Mouse (Mus musculus): Measurements from ENCODE around the gene Ralbp1.
A peak's percentile ranks its signal among the peaks of the same experiment; 100 is the strongest.

Ralbp1 gene

GRCm38 (mm10) chr17:65896016-65896415 lies 10.4 kb upstream of the Ralbp1 start:
- no peak for DNase-seq (ENCODE audit: low spot score)

- DNase-seq (ENCODE audit: low spot score), result no peak
Observed at GRCm38 (mm10) chr17:65889476-65889875, 3.9 kb upstream of the Ralbp1 start.

GRCm38 (mm10) chr17:65886571-65886970 lies 973 bp upstream of the Ralbp1 start:
- no peak for DNase-seq (ENCODE audit: low spot score)

GRCm38 (mm10) chr17:65885398-65885696 lies 251 bp downstream of the Ralbp1 start:
- DNase-seq (ENCODE audit: low spot score), result no peak

GRCm38 (mm10) chr17:65884691-65885397 lies 754 bp downstream of the Ralbp1 start:
- DNase-seq (ENCODE audit: low spot score), result peak; percentile 100

GRCm38 (mm10) chr17:65884061-65884669 lies 1.4 kb downstream of the Ralbp1 start:
- peak; percentile 50 for DNase-seq (ENCODE audit: low spot score)

- no peak for DNase-seq (ENCODE audit: low spot score)
Observed at GRCm38 (mm10) chr17:65877026-65877425, 8.6 kb downstream of the Ralbp1 start.

GRCm38 (mm10) chr17:65873834-65874233 lies 11.8 kb downstream of the Ralbp1 start:
- no peak for DNase-seq (ENCODE audit: low spot score)

- no peak for DNase-seq (ENCODE audit: low spot score)
Observed at GRCm38 (mm10) chr17:65873156-65873555, 12.4 kb downstream of the Ralbp1 start.

- peak; percentile 70 for DNase-seq (ENCODE audit: low spot score)
Observed at GRCm38 (mm10) chr17:65872652-65873051, 12.9 kb downstream of the Ralbp1 start.

- no peak for DNase-seq (ENCODE audit: low spot score)
Observed at GRCm38 (mm10) chr17:65872051-65872450, 13.5 kb downstream of the Ralbp1 start.

- no peak for DNase-seq (ENCODE audit: low spot score)
Observed at GRCm38 (mm10) chr17:65871641-65872041, 14.0 kb downstream of the Ralbp1 start.

GRCm38 (mm10) chr17:65870146-65870545 lies 15.5 kb downstream of the Ralbp1 start:
- peak; percentile 84 for DNase-seq (ENCODE audit: low spot score)

- no peak for DNase-seq (ENCODE audit: low spot score)
Observed at GRCm38 (mm10) chr17:65869720-65870119, 15.9 kb downstream of the Ralbp1 start.

GRCm38 (mm10) chr17:65867996-65868395 lies 17.6 kb downstream of the Ralbp1 start:
- DNase-seq (ENCODE audit: low spot score), result no peak

GRCm38 (mm10) chr17:65866201-65866600 lies 19.4 kb downstream of the Ralbp1 start:
- no peak for DNase-seq (ENCODE audit: low spot score)

GRCm38 (mm10) chr17:65865265-65865664 lies 20.3 kb downstream of the Ralbp1 start:
- DNase-seq (ENCODE audit: low spot score), result no peak

- DNase-seq (ENCODE audit: low spot score), result peak; percentile 84
Observed at GRCm38 (mm10) chr17:65864742-65865141, 20.9 kb downstream of the Ralbp1 start.

GRCm38 (mm10) chr17:65863830-65864229 lies 21.8 kb downstream of the Ralbp1 start:
- no peak for DNase-seq (ENCODE audit: low spot score)

- DNase-seq (ENCODE audit: low spot score), result peak; percentile 71
Observed at GRCm38 (mm10) chr17:65862579-65862978, 23.0 kb downstream of the Ralbp1 start.

GRCm38 (mm10) chr17:65857617-65858016 lies 28.0 kb downstream of the Ralbp1 start:
- no peak for DNase-seq (ENCODE audit: low spot score)

- no peak for DNase-seq (ENCODE audit: low spot score)
Observed at GRCm38 (mm10) chr17:65854006-65854405, 31.6 kb downstream of the Ralbp1 start.

- DNase-seq (ENCODE audit: low spot score), result no peak
Observed at GRCm38 (mm10) chr17:65853326-65853725, 32.3 kb downstream of the Ralbp1 start.

GRCm38 (mm10) chr17:65851749-65852148 lies 33.8 kb downstream of the Ralbp1 start:
- DNase-seq (ENCODE audit: low spot score), result no peak
